In the genomic region with DNA sequence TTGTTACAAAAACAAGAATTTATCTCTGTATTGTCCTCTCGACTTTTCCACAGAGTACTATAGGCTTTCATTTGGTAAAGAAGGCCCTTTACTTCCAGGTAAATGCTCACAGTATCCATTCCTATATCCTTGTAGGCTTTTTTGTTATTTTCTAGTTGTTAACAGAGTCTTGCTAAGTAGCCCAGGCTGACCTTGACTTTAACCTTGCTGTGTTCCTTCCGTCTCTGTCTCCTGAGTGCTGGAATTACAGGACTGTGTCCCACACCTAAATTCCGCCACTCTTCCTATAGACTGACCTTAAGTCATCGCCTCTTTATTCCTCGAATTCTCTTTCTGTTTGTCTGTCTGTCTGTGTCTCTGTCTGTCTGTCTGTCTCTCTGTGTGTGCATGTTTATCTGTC, we compare ENCODE assay signal across 31 mouse cellular contexts. TPM values are rescaled to one million over a fixed set of nuclear protein-coding genes. Genes with fewer than 3 reads are reported as not detected.
DNase-seq lines count a peak whose midpoint lies in the region.
"Had no signal": no experiment of that assay in that cellular context is flagged by ENCODE, and none has a peak within 500 bp of the region (broad histone marks: within the 10 kb centered on the region; RNA-seq: fewer than 3 reads in every experiment).

No protein-coding gene starts in this region.

- peak; percentile 6 for DNase-seq in testis, postnatal 10 days (ENCODE audit: low spot score)
- DNase-seq in testis, postnatal 14 days (ENCODE audit: low spot score), result no peak
- peak; percentile 42 for DNase-seq in R1 (ENCODE audit: low read depth, low spot score)
- no peak for DNase-seq in adrenal gland, adult 2 months
- DNase-seq in right cerebral cortex, adult 2 months (ENCODE audit: low spot score in 2 of 2), result no peak
- DNase-seq: adrenal gland, postnatal 10 days; adrenal gland, postnatal 25 days; cerebellum, adult 11 months; cerebellum, adult 18-20 months; cerebellum, adult 8-10 months; cerebellum, adult 9-11 months; cerebellum, postnatal 14 days; cerebellum, postnatal 36 days; embryo, embryonic 11 days had no signal

RNA-seq across cellular contexts. Expression of gene Olfr159, which starts 2.5 kb away (rescaled TPM):
- not detected for total RNA-seq in adrenal gland, adult 2 months (2021)
- not detected in 2 replicates for polyA plus RNA-seq in adrenal gland, adult 2 months (2012; rRNA removed)
- total RNA-seq: adrenal gland, adult 18-20 months; adrenal gland, postnatal 10 days; adrenal gland, postnatal 25 days; adrenal gland, postnatal 4 days; common myeloid progenitor, adult 5-6 weeks; G1E had no signal
- polyA plus RNA-seq: activated CD4-positive, CD25-positive, alpha-beta regulatory T cell, adult 4 months; brain, embryonic 14.5 days; C2C12; embryonic facial prominence, embryonic 11.5 days; embryonic facial prominence, embryonic 13.5 days; embryonic facial prominence, embryonic 15.5 days; erythroblast, embryonic 14.5 days; forebrain, embryonic 10.5 days; forebrain, embryonic 12.5 days; forebrain, embryonic 14.5 days; forebrain, embryonic 16.5 days; frontal cortex, adult 2 months; G1E; Patski had no signal

RNA-seq across cellular contexts. Expression of gene Spaar, which starts 38.5 kb away (rescaled TPM):
- total RNA-seq in adrenal gland, adult 2 months (2021), result 1 to 10 TPM; 1.5 to 2.4 TPM
- 2.0 and 2.6 TPM in 2 replicates for polyA plus RNA-seq in adrenal gland, adult 2 months (2012; rRNA removed)
- total RNA-seq: common myeloid progenitor, adult 5-6 weeks had no signal
- polyA plus RNA-seq: erythroblast, embryonic 14.5 days; forebrain, embryonic 10.5 days; forebrain, embryonic 12.5 days; G1E had no signal

RNA-seq across cellular contexts. Expression of gene Hrct1, which starts 41.4 kb away (rescaled TPM):
- total RNA-seq in adrenal gland, adult 2 months (2021), result 1 to 10 TPM; 2.2 to 3.9 TPM
- polyA plus RNA-seq in adrenal gland, adult 2 months (2012; rRNA removed), result 8.1 and 14.2 TPM in 2 replicates
- total RNA-seq: common myeloid progenitor, adult 5-6 weeks had no signal
- polyA plus RNA-seq: activated CD4-positive, CD25-positive, alpha-beta regulatory T cell, adult 4 months; erythroblast, embryonic 14.5 days; forebrain, embryonic 12.5 days; G1E had no signal

RNA-seq across cellular contexts. Expression of gene Olfr156, which starts 55.4 kb away (rescaled TPM):
- total RNA-seq in adrenal gland, adult 2 months (2021), result not detected
- not detected in 2 replicates for polyA plus RNA-seq in adrenal gland, adult 2 months (2012; rRNA removed)
- total RNA-seq: adrenal gland, adult 18-20 months; adrenal gland, postnatal 10 days; adrenal gland, postnatal 25 days; adrenal gland, postnatal 4 days; common myeloid progenitor, adult 5-6 weeks had no signal
- polyA plus RNA-seq: activated CD4-positive, CD25-positive, alpha-beta regulatory T cell, adult 4 months; brain, embryonic 14.5 days; C2C12; embryonic facial prominence, embryonic 11.5 days; embryonic facial prominence, embryonic 13.5 days; embryonic facial prominence, embryonic 15.5 days; erythroblast, embryonic 14.5 days; forebrain, embryonic 10.5 days; forebrain, embryonic 12.5 days; forebrain, embryonic 14.5 days; forebrain, embryonic 16.5 days; frontal cortex, adult 2 months; G1E; Patski had no signal

RNA-seq across cellular contexts. Expression of gene Olfr71, which starts 58.3 kb away (rescaled TPM):
- not detected for total RNA-seq in adrenal gland, adult 2 months (2021)
- not detected in 2 replicates for polyA plus RNA-seq in adrenal gland, adult 2 months (2012; rRNA removed)
- total RNA-seq: adrenal gland, adult 18-20 months; adrenal gland, postnatal 10 days; adrenal gland, postnatal 25 days; adrenal gland, postnatal 4 days; common myeloid progenitor, adult 5-6 weeks had no signal
- polyA plus RNA-seq: brain, embryonic 14.5 days; C2C12; embryonic facial prominence, embryonic 11.5 days; embryonic facial prominence, embryonic 13.5 days; embryonic facial prominence, embryonic 15.5 days; erythroblast, embryonic 14.5 days; forebrain, embryonic 10.5 days; forebrain, embryonic 14.5 days; forebrain, embryonic 16.5 days; frontal cortex, adult 2 months; G1E; Patski had no signal

Comparison
In these comparisons a context has a peak if more than half of its experiments do, and no peak if none do; other contexts are left out.
1. DNase-seq: peak in testis, postnatal 10 days (single experiment) and R1 (single experiment); none in testis, postnatal 14 days (single experiment), adrenal gland, adult 2 months (single experiment) and right cerebral cortex, adult 2 months (0 of 2).